Mouse (Mus musculus): ENCODE data around the gene Ptprcap. TPM values are rescaled to one million over a fixed set of nuclear protein-coding genes. Genes with fewer than 3 reads are reported as not detected.

Ptprcap gene
- 0.26 and 0.83 TPM in 2 replicates for polyA plus RNA-seq (2015; fragmentation: Nextera tagmentation; extraction: Ambion mirVana)

- Histone ChIP-seq H3K36me3 (peaks cover 20% of the 10 kb centered on the region; the same call in 1 of the 2 replicates), H3K9me3 (no peaks in the 10 kb centered on the region), H3K4me3 (no peak within 1 kb of the TSS), H3K27ac (replicated peaks) (no peak within 1 kb of the TSS; the same call in 1 of the 2 replicates), H3K9ac (no peak within 1 kb of the TSS), H3K4me1 (replicated peaks) (peaks cover 18% of the 10 kb centered on the region), H3K4me2 (no peak within 1 kb of the TSS), H3K27me3 (no peaks in the 10 kb centered on the region)
- 72% methylated on average over 11 of the region's 11 CpGs for WGBS
- ATAC-seq (ENCODE audit: low FRiP score, low read depth), result no peak
Observed at GRCm38 (mm10) chr19:4153232-4153654, at the start of gene Ptprcap. Ptprcap (plus strand) TSS chr19:4153604.

GRCm38 (mm10) chr19:4103792-4104191 is 49.6 kb upstream of the Ptprcap start:
- no peak overlapping the region for H3K9ac ChIP-seq
- WGBS, result 78% methylated on average over 3 of the region's 3 CpGs
- no peak for ATAC-seq (ENCODE audit: low FRiP score, low read depth)

GRCm38 (mm10) chr19:4104675-4105194 is 48.7 kb upstream of the Ptprcap start:
- H3K9me3 ChIP-seq, result no peaks in the 10 kb centered on the region
- H3K27ac ChIP-seq (replicated peaks), result no peak overlapping the region
- peaks cover 31% of the 10 kb centered on the region for H3K4me1 ChIP-seq (replicated peaks)
- no peak overlapping the region for H3K4me3 ChIP-seq
- WGBS, result 90% methylated on average over 16 of the region's 16 CpGs
- H3K9ac ChIP-seq, result no peak overlapping the region
- no peak overlapping the region for H3K4me2 ChIP-seq
- ATAC-seq (ENCODE audit: low FRiP score, low read depth), result no peak
- H3K27me3 ChIP-seq, result no peaks in the 10 kb centered on the region
- peaks cover 31% of the 10 kb centered on the region for H3K36me3 ChIP-seq

More at GRCm38 (mm10) chr19:4103792-4104191, 49.6 kb upstream of the Ptprcap start:
- Histone ChIP-seq H3K36me3 (peaks cover 28% of the 10 kb centered on the region), H3K4me2 (no peak overlapping the region), H3K4me3 (no peak overlapping the region), H3K27ac (replicated peaks) (no peak overlapping the region), H3K4me1 (replicated peaks) (peaks cover 40% of the 10 kb centered on the region), H3K9me3 (no peaks in the 10 kb centered on the region), H3K27me3 (no peaks in the 10 kb centered on the region)

- Histone ChIP-seq H3K4me1 (replicated peaks) (peaks cover 12% of the 10 kb centered on the region), H3K4me2 (no peak overlapping the region), H3K9ac (no peak overlapping the region), H3K9me3 (no peaks in the 10 kb centered on the region), H3K4me3 (no peak overlapping the region), H3K36me3 (peaks cover 40% of the 10 kb centered on the region), H3K27ac (replicated peaks) (no peak overlapping the region), H3K27me3 (no peaks in the 10 kb centered on the region)
- no peak for ATAC-seq (ENCODE audit: low FRiP score, low read depth)
- WGBS, result 90% methylated on average over 14 of the region's 14 CpGs
Observed at GRCm38 (mm10) chr19:4106654-4107053, 46.8 kb upstream of the Ptprcap start.

GRCm38 (mm10) chr19:4108535-4108934 is 44.9 kb upstream of the Ptprcap start:
- no peak overlapping the region for H3K4me3 ChIP-seq
- H3K36me3 ChIP-seq, result peaks cover 54% of the 10 kb centered on the region
- no peak overlapping the region for H3K4me2 ChIP-seq
- ATAC-seq (ENCODE audit: low FRiP score, low read depth), result no peak
- no peak overlapping the region for H3K9ac ChIP-seq
- no peaks in the 10 kb centered on the region for H3K9me3 ChIP-seq
- H3K27me3 ChIP-seq, result no peaks in the 10 kb centered on the region
- H3K4me1 ChIP-seq (replicated peaks), result no peaks in the 10 kb centered on the region
- WGBS, result 83% methylated on average over 9 of the region's 9 CpGs
- H3K27ac ChIP-seq (replicated peaks), result no peak overlapping the region

GRCm38 (mm10) chr19:4112063-4112960 is 41.1 kb upstream of the Ptprcap start:
- ATAC-seq (ENCODE audit: low FRiP score, low read depth), result no peak

GRCm38 (mm10) chr19:4113186-4113805 is 40.1 kb upstream of the Ptprcap start:
- Histone ChIP-seq H3K27me3 (no peaks in the 10 kb centered on the region), H3K9ac (no peak overlapping the region), H3K9me3 (no peaks in the 10 kb centered on the region), H3K36me3 (peaks cover 63% of the 10 kb centered on the region), H3K4me3 (no peak overlapping the region), H3K4me1 (replicated peaks) (no peaks in the 10 kb centered on the region), H3K4me2 (no peak overlapping the region), H3K27ac (replicated peaks) (no peak overlapping the region)
- WGBS, result 75% methylated on average over 13 of the region's 13 CpGs
- ATAC-seq (ENCODE audit: low FRiP score, low read depth), result no peak

More at GRCm38 (mm10) chr19:4112063-4112960, 41.1 kb upstream of the Ptprcap start:
- H3K9me3 ChIP-seq, result no peaks in the 10 kb centered on the region
- H3K4me2 ChIP-seq, result no peak overlapping the region
- H3K4me1 ChIP-seq (replicated peaks), result no peaks in the 10 kb centered on the region
- H3K9ac ChIP-seq, result no peak overlapping the region
- no peak overlapping the region for H3K27ac ChIP-seq (replicated peaks)
- peaks cover 68% of the 10 kb centered on the region for H3K36me3 ChIP-seq
- 96% methylated on average over 26 of the region's 26 CpGs for WGBS
- H3K4me3 ChIP-seq, result no peak overlapping the region
- no peaks in the 10 kb centered on the region for H3K27me3 ChIP-seq

GRCm38 (mm10) chr19:4113806-4114230 is 39.6 kb upstream of the Ptprcap start:
- Histone ChIP-seq H3K9ac (no peak overlapping the region), H3K4me1 (replicated peaks) (no peaks in the 10 kb centered on the region), H3K27me3 (no peaks in the 10 kb centered on the region), H3K9me3 (no peaks in the 10 kb centered on the region), H3K27ac (replicated peaks) (no peak overlapping the region), H3K36me3 (peaks cover 63% of the 10 kb centered on the region), H3K4me2 (no peak overlapping the region), H3K4me3 (no peak overlapping the region)
- WGBS, result 74% methylated on average over 5 of the region's 5 CpGs
- ATAC-seq (ENCODE audit: low FRiP score, low read depth), result no peak

- H3K27me3 ChIP-seq, result no peaks in the 10 kb centered on the region
- H3K4me2 ChIP-seq, result no peak overlapping the region
- no peak overlapping the region for H3K4me3 ChIP-seq
- H3K9me3 ChIP-seq, result no peaks in the 10 kb centered on the region
- WGBS, result 95% methylated on average over 10 of the region's 10 CpGs
- H3K4me1 ChIP-seq (replicated peaks), result no peaks in the 10 kb centered on the region
- ATAC-seq (ENCODE audit: low FRiP score, low read depth), result no peak
- peaks cover 59% of the 10 kb centered on the region for H3K36me3 ChIP-seq
- H3K27ac ChIP-seq (replicated peaks), result no peak overlapping the region
- no peak overlapping the region for H3K9ac ChIP-seq
Observed at GRCm38 (mm10) chr19:4114551-4114950, 38.9 kb upstream of the Ptprcap start.

- no peak for ATAC-seq (ENCODE audit: low FRiP score, low read depth)
- no peak overlapping the region for H3K4me2 ChIP-seq
- no peaks in the 10 kb centered on the region; the same call in 1 of the 2 replicates for H3K4me1 ChIP-seq (replicated peaks)
- H3K27me3 ChIP-seq, result no peaks in the 10 kb centered on the region
- no peak overlapping the region for H3K4me3 ChIP-seq
- peaks cover 59% of the 10 kb centered on the region for H3K36me3 ChIP-seq
- H3K27ac ChIP-seq (replicated peaks), result no peak overlapping the region
- no peak overlapping the region for H3K9ac ChIP-seq
- no peaks in the 10 kb centered on the region for H3K9me3 ChIP-seq
- 92% methylated on average over 10 of the region's 10 CpGs for WGBS
Observed at GRCm38 (mm10) chr19:4115144-4115543, 38.3 kb upstream of the Ptprcap start.

- H3K36me3 ChIP-seq, result peaks cover 59% of the 10 kb centered on the region
- no peak overlapping the region for H3K9ac ChIP-seq
- 84% methylated on average over 11 of the region's 11 CpGs for WGBS
- no peak overlapping the region for H3K4me2 ChIP-seq
- ATAC-seq (ENCODE audit: low FRiP score, low read depth), result no peak
- no peaks in the 10 kb centered on the region for H3K27me3 ChIP-seq
- H3K4me1 ChIP-seq (replicated peaks), result peaks cover 7% of the 10 kb centered on the region
- no peak overlapping the region for H3K4me3 ChIP-seq
- no peak overlapping the region for H3K27ac ChIP-seq (replicated peaks)
- no peaks in the 10 kb centered on the region for H3K9me3 ChIP-seq
Observed at GRCm38 (mm10) chr19:4115816-4116215, 37.6 kb upstream of the Ptprcap start.

GRCm38 (mm10) chr19:4117006-4117405 is 36.4 kb upstream of the Ptprcap start:
- no peaks in the 10 kb centered on the region for H3K9me3 ChIP-seq

More at GRCm38 (mm10) chr19:4117006-4117405, 36.4 kb upstream of the Ptprcap start:
- WGBS, result 96% methylated on average over 7 of the region's 7 CpGs
- no peak overlapping the region for H3K4me3 ChIP-seq
- H3K27ac ChIP-seq (replicated peaks), result no peak overlapping the region
- H3K36me3 ChIP-seq, result peaks cover 48% of the 10 kb centered on the region
- no peak overlapping the region for H3K9ac ChIP-seq
- no peak overlapping the region for H3K4me2 ChIP-seq
- ATAC-seq (ENCODE audit: low FRiP score, low read depth), result no peak
- H3K4me1 ChIP-seq (replicated peaks), result peaks cover 8% of the 10 kb centered on the region
- H3K27me3 ChIP-seq, result no peaks in the 10 kb centered on the region

Measured in hindbrain, embryonic 15.5 days (tissue).